Mouse (Mus musculus) kidney, embryonic 14.5 days (tissue): ENCODE measurements around the gene Ccr3. TPM values are rescaled to one million over a fixed set of nuclear protein-coding genes. Genes with fewer than 3 reads are reported as not detected.
"Not testable (repeated sequence)": the region's sequence is repeated elsewhere in the genome, so short reads cannot be mapped to it uniquely, and the experiment has no call there.

ENCODE experiments used
- ATAC-seq: fragments of 200-750 bp; cut with Nextera tagmentation; 2 replicates; pipeline ENCODE4 v1.8.0; 2017; ENCODE audit warnings: moderate number of reproducible peaks, mild to moderate bottlenecking, moderate TSS enrichment, moderate library complexity; ENCODE audit not compliant: low FRiP score, low TSS enrichment
- H3K27ac ChIP-seq: fragments of 300-500 bp; sonication (generic); 2 replicates; pipeline ENCODE4 v1.5.1; 2014; ENCODE audit warnings: low read depth, mild to moderate bottlenecking, low read length, moderate library complexity, mixed read lengths
- H3K27me3 ChIP-seq: fragments of 300-500 bp; sonication (generic); 2 replicates; pipeline ENCODE4 v1.6.1; 2014; ENCODE audit warnings: mild to moderate bottlenecking, low read length; ENCODE audit not compliant: control insufficient read depth, insufficient read depth
- H3K36me3 ChIP-seq: fragments of 300-500 bp; sonication (generic); 2 replicates; pipeline ENCODE4 v1.6.1; 2014; ENCODE audit warnings: low read length, mixed read lengths; ENCODE audit not compliant: control insufficient read depth, insufficient read depth
- H3K4me1 ChIP-seq: fragments of 300-500 bp; sonication (generic); 2 replicates; pipeline ENCODE4 v1.6.1; 2014; ENCODE audit warnings: low read length, mixed read lengths; ENCODE audit not compliant: control insufficient read depth, insufficient read depth
- H3K4me2 ChIP-seq: fragments of 300-500 bp; sonication (generic); replicated peaks from 2 replicates; pipeline ENCODE4 v1.6.1; 2014; ENCODE audit warnings: low read depth, mild to moderate bottlenecking, low read length
- H3K4me3 ChIP-seq: fragments of 300-500 bp; sonication (generic); 2 replicates; pipeline ENCODE4 v1.5.1; 2014; ENCODE audit warnings: mild to moderate bottlenecking, low read length
- H3K9ac ChIP-seq: fragments of 300-500 bp; sonication (generic); 2 replicates; pipeline ENCODE4 v1.6.1; 2014; ENCODE audit warnings: low read depth, mild to moderate bottlenecking, low read length, moderate library complexity
- H3K9me3 ChIP-seq: fragments of 300-500 bp; sonication (generic); 2 replicates; pipeline ENCODE4 v1.6.1; 2016; ENCODE audit warnings: low read length; ENCODE audit not compliant: control insufficient read depth
- WGBS: fragments of 180-500 bp; shearing (Covaris S2); extraction: QIAGEN DNeasy Blood & Tissue Kit; methylation state at CpG from one replicate; pipeline ENCODE4 v1.1.7; 2014; 5-methylcytosine and 5-hydroxymethylcytosine counted together
- polyA plus RNA-seq: library from polyadenylated mRNA; unstranded; fragments of >200 nt; fragmentation: Nextera tagmentation; extraction: Ambion mirVana; gene quantifications from 2 replicates; pipeline ENCODE4 v1.2.1, GENCODE M21; 2014

The Ccr3 gene
- polyA plus RNA-seq: not detected in 2 replicates

DNA sequence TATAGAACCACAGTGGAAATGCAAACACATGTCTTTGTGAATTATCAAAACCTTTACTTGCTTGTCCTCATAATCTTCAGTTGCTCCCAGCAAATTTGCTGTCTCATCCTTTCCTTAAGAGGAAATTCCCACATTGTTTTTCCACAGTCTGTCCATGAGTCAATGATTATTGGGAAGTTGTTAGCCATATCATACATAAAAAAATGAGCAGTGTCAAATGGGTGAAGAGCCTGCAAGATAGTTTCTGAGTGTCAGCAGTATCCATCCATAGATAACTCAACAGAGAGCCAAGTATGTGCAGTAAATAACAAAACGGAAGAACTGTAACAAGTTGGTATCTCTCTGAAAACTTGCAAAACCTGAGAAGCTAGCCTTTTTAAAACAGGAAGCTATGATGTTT lies at the start of gene Ccr3:
Gene Ccr3 (plus strand): TSS at position 301 of the 400 bp plus-strand sequence.
- H3K27me3 ChIP-seq: no peaks in the 10 kb centered on the region
- H3K27ac ChIP-seq: no peak within 1 kb of the TSS
- 92% methylated on average over 1 of the region's 1 CpGs for WGBS

DNA sequence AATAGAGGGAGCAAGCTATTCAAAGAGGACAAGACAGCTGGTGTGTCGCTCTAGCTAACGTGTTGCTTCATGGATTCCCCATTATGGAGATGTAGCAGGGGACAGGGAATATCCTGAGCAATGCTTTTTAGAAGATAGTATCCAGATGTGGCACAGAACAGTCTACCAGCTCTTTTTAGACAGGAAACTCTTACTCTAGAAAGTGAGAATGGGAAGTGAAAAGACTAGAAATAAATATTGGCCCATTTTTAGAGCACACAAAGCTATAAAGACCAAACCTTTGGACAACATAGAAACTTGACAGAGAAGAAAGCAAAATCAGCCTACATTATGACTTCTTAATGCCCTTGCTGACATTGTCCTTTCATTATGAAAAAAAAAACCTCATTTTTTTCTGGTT lies 46.1 kb upstream of the Ccr3 start:
- Histone ChIP-seq H3K4me1 (no peaks in the 10 kb centered on the region), H3K4me3 (no peak overlapping the region), H3K4me2 (no peak overlapping the region), H3K27me3 (no peaks in the 10 kb centered on the region), H3K27ac (no peak overlapping the region), H3K36me3 (no peaks in the 10 kb centered on the region), H3K9ac (no peak overlapping the region), H3K9me3 (no peaks in the 10 kb centered on the region)
- no peak for ATAC-seq
- WGBS: 83% methylated on average over 2 of the region's 2 CpGs

More for the DNA sequence above, at the start of gene Ccr3:
- H3K4me2 ChIP-seq: no peak within 1 kb of the TSS
- no peaks in the 10 kb centered on the region for H3K9me3 ChIP-seq
- no peak for ATAC-seq
- no peaks in the 10 kb centered on the region for H3K36me3 ChIP-seq
- H3K4me3 ChIP-seq: no peak within 1 kb of the TSS
- no peak within 1 kb of the TSS for H3K9ac ChIP-seq
- no peaks in the 10 kb centered on the region for H3K4me1 ChIP-seq

DNA sequence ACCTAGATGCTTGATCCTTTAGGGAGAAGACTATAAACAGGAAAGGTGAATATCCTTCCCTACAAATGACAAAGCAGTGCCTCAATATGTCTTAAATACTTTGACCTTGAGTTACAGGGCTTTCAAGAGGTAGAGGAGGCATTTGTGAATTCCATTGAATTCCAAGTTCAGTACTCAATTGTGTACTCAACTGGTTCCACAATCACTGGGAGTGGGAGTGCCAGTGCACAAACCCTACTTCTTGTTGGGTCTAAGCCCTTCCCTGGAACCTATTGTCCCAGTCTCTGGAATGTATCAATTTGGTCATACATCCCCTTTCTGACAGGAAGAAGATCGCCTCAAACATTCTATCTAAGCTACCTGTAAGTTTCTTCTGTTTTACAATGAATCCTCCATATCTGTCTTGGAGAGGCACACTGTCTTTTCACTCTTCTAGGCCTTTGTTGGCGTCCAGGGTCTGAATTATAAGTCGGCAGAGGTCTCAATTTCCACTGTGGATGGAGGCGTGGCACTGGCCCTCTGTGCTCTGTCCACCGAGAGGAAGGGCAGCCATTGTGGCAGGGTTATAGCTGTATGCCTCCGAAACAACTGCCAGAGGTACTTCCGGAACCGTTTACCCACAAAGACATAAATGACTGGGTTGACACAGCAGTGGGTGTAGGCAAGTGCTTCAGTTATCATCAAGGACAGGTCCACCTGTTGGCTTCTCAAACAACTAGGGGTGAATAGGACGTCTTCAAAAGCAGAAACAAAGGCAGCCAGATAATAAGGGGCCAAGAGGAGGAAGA lies 44.7 kb upstream of the Ccr3 start:
- Histone ChIP-seq H3K4me2 (no peak overlapping the region), H3K4me1 (no peaks in the 10 kb centered on the region), H3K27me3 (no peaks in the 10 kb centered on the region), H3K9me3 (no peaks in the 10 kb centered on the region), H3K9ac (no peak overlapping the region), H3K36me3 (no peaks in the 10 kb centered on the region), H3K4me3 (no peak overlapping the region), H3K27ac (no peak overlapping the region)
- no peak for ATAC-seq
- 82% methylated on average over 9 of the region's 9 CpGs for WGBS

DNA sequence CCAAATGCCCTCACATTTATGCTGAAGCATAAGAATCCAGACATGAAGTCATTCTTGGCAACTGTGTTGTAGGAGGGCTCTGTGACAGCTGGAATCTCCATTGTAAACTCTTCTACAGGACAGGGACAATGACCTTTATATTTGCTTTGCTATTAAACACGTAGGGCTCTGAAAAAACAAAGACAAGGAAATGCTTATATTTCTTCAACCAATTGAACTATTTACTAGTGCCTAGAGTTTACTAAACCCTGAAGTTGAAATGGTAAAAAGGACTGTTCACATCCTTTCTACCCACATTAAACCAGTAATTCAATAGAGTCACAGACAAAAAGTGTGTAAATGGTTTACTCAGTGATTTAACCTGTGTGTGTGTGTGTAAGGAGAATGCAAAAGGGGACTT lies 43.5 kb upstream of the Ccr3 start, which contains the start of gene Ccr1l1:
Gene Ccr1l1 (minus strand): TSS at position 101 of the 400 bp plus-strand sequence.
- Histone ChIP-seq H3K4me2 (no peak within 1 kb of the TSS), H3K9me3 (no peaks in the 10 kb centered on the region), H3K4me3 (no peak within 1 kb of the TSS), H3K27me3 (no peaks in the 10 kb centered on the region), H3K27ac (no peak within 1 kb of the TSS), H3K4me1 (no peaks in the 10 kb centered on the region), H3K36me3 (no peaks in the 10 kb centered on the region), H3K9ac (no peak within 1 kb of the TSS)
- 42% methylated on average over 1 of the region's 1 CpGs for WGBS
- ATAC-seq: no peak

DNA sequence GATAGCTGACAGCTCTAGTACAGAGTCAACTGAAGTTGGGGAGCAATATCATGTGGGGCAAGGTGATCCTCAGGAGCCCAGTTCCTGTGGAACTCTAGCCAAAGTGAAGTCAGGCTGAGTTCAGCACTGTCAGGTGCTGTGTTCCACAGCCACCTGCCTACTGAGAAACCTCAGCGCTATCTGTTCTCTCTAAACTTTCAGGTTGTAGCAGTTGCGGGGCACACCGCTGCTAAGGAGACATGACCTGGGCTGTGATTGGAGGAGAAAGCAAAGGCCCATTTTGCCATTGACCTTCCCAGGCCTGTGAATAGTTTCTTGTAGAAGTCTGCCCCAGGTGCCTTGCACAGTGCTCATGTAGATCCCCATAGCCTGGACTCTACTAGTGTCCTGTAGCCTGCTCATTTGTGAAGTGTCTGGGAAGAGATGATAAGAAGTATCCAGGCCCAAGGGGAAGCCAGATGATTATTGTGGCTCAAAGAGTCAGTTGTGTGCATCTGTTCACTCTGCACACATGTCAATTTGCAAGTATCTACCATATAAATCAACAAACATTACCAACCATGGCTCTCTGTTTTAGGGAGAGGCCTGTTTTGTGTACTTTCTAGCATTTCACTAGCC lies 40.8 kb upstream of the Ccr3 start:
- H3K9me3 ChIP-seq, ATAC-seq, H3K27ac ChIP-seq, H3K36me3 ChIP-seq, H3K4me2 ChIP-seq, H3K4me1 ChIP-seq, H3K4me3 ChIP-seq, H3K27me3 ChIP-seq, H3K9ac ChIP-seq: not testable (repeated sequence)
- no CpG with 5 or more reads among the region's 3 CpGs for WGBS

DNA sequence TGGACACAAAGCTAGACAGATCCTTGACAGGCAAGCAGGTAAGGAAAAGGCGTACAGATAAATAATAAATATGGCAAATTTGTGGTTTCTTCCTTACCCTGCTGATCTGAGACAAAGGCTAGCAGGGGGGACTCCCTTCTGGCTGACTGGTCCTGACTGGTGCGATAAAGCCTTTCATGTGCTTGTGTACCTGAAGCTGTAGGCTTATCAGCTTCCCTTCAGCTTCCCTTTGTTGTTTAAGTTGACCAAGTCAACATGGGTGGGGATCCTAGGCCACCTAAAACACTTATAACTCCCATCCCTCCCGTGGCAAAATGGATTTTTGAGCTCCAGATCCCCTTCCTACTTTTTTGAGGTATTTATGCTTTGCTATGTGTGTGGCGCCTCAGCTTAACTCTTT lies 39.9 kb upstream of the Ccr3 start:
- Histone ChIP-seq H3K27ac (no peak overlapping the region), H3K9ac (no peak overlapping the region), H3K4me2 (no peak overlapping the region), H3K36me3 (no peaks in the 10 kb centered on the region), H3K4me3 (no peak overlapping the region), H3K4me1 (no peaks in the 10 kb centered on the region), H3K9me3 (no peaks in the 10 kb centered on the region), H3K27me3 (no peaks in the 10 kb centered on the region)
- 71% methylated on average over 4 of the region's 4 CpGs for WGBS
- ATAC-seq: no peak

DNA sequence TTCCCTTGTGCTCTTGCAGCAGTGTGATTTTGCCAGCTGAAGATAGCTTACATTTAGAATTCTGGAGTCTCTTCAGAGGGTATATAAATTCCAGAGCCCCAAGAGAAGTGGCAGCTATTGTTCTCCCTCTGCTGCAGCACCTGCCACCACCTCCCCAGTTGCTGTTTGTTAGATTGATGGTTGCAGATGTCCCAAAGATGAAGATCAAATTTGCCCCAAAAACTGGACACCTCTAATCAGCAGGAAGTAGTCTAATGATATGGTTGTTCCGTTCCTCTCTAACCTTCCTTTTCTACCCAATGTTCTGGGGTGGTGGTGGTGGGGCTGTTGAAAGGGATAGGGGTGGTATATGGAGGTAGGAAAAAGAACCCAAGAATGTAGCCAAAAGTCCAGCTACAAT lies 39.1 kb upstream of the Ccr3 start:
- Histone ChIP-seq H3K27me3 (no peaks in the 10 kb centered on the region), H3K9me3 (no peaks in the 10 kb centered on the region), H3K4me2 (no peak overlapping the region), H3K4me3 (no peak overlapping the region), H3K36me3 (no peaks in the 10 kb centered on the region), H3K9ac (no peak overlapping the region), H3K27ac (no peak overlapping the region), H3K4me1 (no peaks in the 10 kb centered on the region)
- 86% methylated on average over 1 of the region's 1 CpGs for WGBS
- ATAC-seq: no peak

DNA sequence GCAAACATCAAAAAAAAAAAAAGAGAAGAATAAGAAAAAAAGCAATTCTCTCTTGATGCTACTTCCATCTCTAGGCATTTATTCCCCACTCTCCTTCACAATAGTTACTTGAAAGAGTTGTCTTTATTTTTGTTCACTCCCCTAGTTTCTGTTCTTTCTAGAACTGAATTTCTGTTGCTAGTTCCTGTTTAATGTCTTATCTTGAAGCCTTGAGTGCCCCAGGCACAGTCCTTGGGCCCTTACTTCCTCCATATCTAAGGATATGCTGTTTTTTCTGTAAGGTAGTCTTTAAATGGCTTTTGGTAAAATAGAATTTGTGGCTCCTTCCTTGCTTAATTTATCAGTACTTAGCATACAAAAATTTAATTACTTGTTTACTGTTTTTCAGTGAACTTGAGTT lies 36.8 kb upstream of the Ccr3 start:
- no peak overlapping the region for H3K27ac ChIP-seq
- no peak for ATAC-seq
- H3K4me1 ChIP-seq: no peaks in the 10 kb centered on the region
- no peak overlapping the region for H3K4me3 ChIP-seq
- no peak overlapping the region for H3K4me2 ChIP-seq
- no peaks in the 10 kb centered on the region for H3K27me3 ChIP-seq
- no peak overlapping the region for H3K9ac ChIP-seq
- H3K9me3 ChIP-seq: no peaks in the 10 kb centered on the region
- H3K36me3 ChIP-seq: no peaks in the 10 kb centered on the region

DNA sequence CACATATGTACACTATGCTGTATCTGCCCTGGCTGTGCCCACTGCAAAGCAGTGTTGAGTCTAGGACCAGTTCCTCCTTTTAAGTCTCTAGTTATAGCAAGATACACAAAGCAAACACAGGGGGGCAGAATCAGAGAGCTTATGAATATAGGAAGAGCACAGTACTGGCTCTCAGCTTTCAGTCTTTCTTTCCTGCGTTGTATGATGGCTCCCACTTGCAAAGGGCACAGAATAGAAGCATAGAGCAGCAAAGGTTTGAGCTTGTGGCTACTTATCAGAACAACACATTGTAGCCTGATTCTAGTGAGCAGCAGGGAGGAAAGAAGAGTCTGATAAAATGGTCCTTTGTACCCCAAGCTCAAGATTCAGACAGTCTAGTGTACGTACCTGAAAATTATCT lies 35.6 kb upstream of the Ccr3 start:
- H3K27ac ChIP-seq: no peak overlapping the region
- no peaks in the 10 kb centered on the region for H3K36me3 ChIP-seq
- ATAC-seq: no peak
- H3K9ac ChIP-seq: no peak overlapping the region
- 90% methylated on average over 2 of the region's 2 CpGs for WGBS
- H3K9me3 ChIP-seq: no peaks in the 10 kb centered on the region
- H3K27me3 ChIP-seq: no peaks in the 10 kb centered on the region
- no peak overlapping the region for H3K4me2 ChIP-seq
- H3K4me3 ChIP-seq: no peak overlapping the region
- H3K4me1 ChIP-seq: no peaks in the 10 kb centered on the region
